Comparison of ENCODE assay signal across 39 mouse cellular contexts in genomic region chr9:111026791-111027190, GRCm38 (mm10). TPM values are rescaled to one million over a fixed set of nuclear protein-coding genes. Genes with fewer than 3 reads are reported as not detected.
"Had no signal": no experiment of that assay in that cellular context is flagged by ENCODE, and none has a peak within 500 bp of the region (broad histone marks: within the 10 kb centered on the region; RNA-seq: fewer than 3 reads in every experiment).

No protein-coding gene starts in this region.

- ATAC-seq: hindbrain, embryonic 16.5 days; hindbrain, postnatal 0 days; inflammation-experienced regulatory T-cells, adult 6 months; intestine, embryonic 15.5 days; intestine, embryonic 16.5 days; intestine, postnatal 0 days had no signal

- H3K27ac ChIP-seq: heart, embryonic 13.5 days; heart, embryonic 15.5 days; hindbrain, embryonic 10.5 days; hindbrain, embryonic 12.5 days; hindbrain, embryonic 13.5 days; hindbrain, embryonic 14.5 days; hindbrain, embryonic 15.5 days; hindbrain, postnatal 0 days; intestine, embryonic 15.5 days; kidney, embryonic 15.5 days; kidney, postnatal 0 days; layer of hippocampus, adult 2 months; left cerebral cortex, adult 2 months had no signal

- H3K9ac ChIP-seq: heart, embryonic 13.5 days; heart, embryonic 15.5 days; hindbrain, embryonic 12.5 days; hindbrain, embryonic 13.5 days; hindbrain, embryonic 14.5 days; hindbrain, embryonic 15.5 days; intestine, embryonic 15.5 days; kidney, embryonic 15.5 days had no signal

- H3K4me2 ChIP-seq: heart, embryonic 13.5 days; heart, embryonic 15.5 days; hindbrain, embryonic 12.5 days; hindbrain, embryonic 13.5 days; hindbrain, embryonic 14.5 days; hindbrain, embryonic 15.5 days; intestine, embryonic 15.5 days; kidney, embryonic 15.5 days had no signal

- H3K9me3 ChIP-seq: heart, embryonic 13.5 days; heart, embryonic 15.5 days; hindbrain, embryonic 10.5 days; hindbrain, embryonic 12.5 days; hindbrain, embryonic 13.5 days; hindbrain, embryonic 15.5 days; intestine, embryonic 15.5 days; kidney, embryonic 15.5 days had no signal

- H3K36me3 ChIP-seq: heart, embryonic 13.5 days; heart, embryonic 15.5 days; hindbrain, embryonic 10.5 days; hindbrain, embryonic 12.5 days; hindbrain, embryonic 13.5 days; hindbrain, embryonic 15.5 days; intestine, embryonic 15.5 days; kidney, embryonic 15.5 days had no signal

- H3K4me1 ChIP-seq: heart, embryonic 15.5 days; hindbrain, embryonic 10.5 days; hindbrain, embryonic 12.5 days; hindbrain, embryonic 13.5 days; hindbrain, embryonic 15.5 days; intestine, embryonic 15.5 days; kidney, embryonic 15.5 days had no signal

- DNase-seq: heart, postnatal 10 days; heart, postnatal 14 days; heart, postnatal 36 days; heart, postnatal 4 days; kidney, adult 11 months; kidney, adult 18-20 months; kidney, adult 2 months; kidney, adult 8-10 months; kidney, adult 9 months; kidney, postnatal 10 days; kidney, postnatal 14 days; kidney, postnatal 25 days; kidney, postnatal 36 days; kidney, postnatal 4 days; layer of hippocampus, adult 9-11 months; layer of hippocampus, postnatal 36 days had no signal

- H3K27me3 ChIP-seq: heart, embryonic 13.5 days; heart, embryonic 15.5 days; hindbrain, embryonic 12.5 days; hindbrain, embryonic 13.5 days; hindbrain, embryonic 15.5 days; intestine, embryonic 15.5 days; kidney, embryonic 15.5 days had no signal

- H3K4me3 ChIP-seq: heart, embryonic 13.5 days; heart, embryonic 15.5 days; hindbrain, embryonic 10.5 days; hindbrain, embryonic 12.5 days; hindbrain, embryonic 13.5 days; hindbrain, embryonic 15.5 days; intestine, embryonic 15.5 days; kidney, embryonic 15.5 days; layer of hippocampus, adult 2 months; left cerebral cortex, adult 2 months had no signal

RNA-seq across cellular contexts. Expression of gene Ltf, which starts 7.7 kb away (rescaled TPM):
- total RNA-seq: layer of hippocampus, adult 18-20 months; layer of hippocampus, adult 2 months; layer of hippocampus, adult 8-10 months; left cerebral cortex, adult 8-10 months had no signal
- polyA plus RNA-seq: hindbrain, embryonic 11.5 days had no signal

RNA-seq across cellular contexts. Expression of gene Rtp3, which starts 36.4 kb away (rescaled TPM):
- total RNA-seq: hematopoietic stem cell, adult 5-6 weeks had no signal
- polyA plus RNA-seq: heart, embryonic 14.5 days; hindbrain, embryonic 10.5 days; hindbrain, embryonic 11.5 days; hindbrain, embryonic 12.5 days; hindbrain, embryonic 13.5 days; hindbrain, embryonic 14.5 days; hindbrain, embryonic 15.5 days; hindbrain, embryonic 16.5 days; hindbrain, postnatal 0 days; inflammation-experienced regulatory T-cells, adult 6 months had no signal
